Mouse (Mus musculus): ENCODE measurements around the gene Hcfc1r1. TPM values are rescaled to one million over a fixed set of nuclear protein-coding genes. Genes with fewer than 3 reads are reported as not detected.
A peak's percentile ranks its signal among the peaks of the same experiment; 100 is the strongest.

The Hcfc1r1 gene
- total RNA-seq, 2 experiments from 2014 or later: 6.3 to 11.0 TPM

DNA sequence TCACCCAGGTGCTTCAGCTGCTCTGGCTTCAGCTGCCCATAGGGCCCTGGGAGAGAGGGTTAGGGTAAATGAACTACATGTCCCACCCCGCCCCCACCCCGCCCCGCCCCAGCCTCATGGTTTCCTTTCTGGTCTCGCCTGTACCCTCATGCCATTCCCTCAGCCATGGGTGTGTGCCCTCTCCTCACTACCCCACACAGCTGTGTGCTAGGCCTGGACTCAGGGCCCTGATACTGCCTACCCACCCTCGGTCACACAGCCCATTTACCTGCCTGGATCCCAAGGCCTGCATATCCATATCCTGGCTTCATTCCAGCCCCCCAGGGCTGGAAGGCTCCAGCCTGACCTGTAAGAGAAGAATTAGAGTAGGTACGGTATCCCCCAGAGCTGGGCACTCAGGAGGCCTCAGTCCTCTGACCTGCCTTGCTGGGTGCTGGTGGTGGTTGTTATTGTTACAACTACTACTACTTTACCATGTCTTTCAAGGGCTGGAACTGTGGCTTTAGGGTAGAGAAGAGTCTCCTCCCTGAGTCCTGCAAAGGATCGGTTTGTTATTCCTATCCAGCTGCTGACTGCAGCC, 32.2 kb downstream of the Hcfc1r1 start:
- ATAC-seq (replicated peaks; ENCODE audit: low FRiP score, poor library complexity, severe bottlenecking): no peak

DNA sequence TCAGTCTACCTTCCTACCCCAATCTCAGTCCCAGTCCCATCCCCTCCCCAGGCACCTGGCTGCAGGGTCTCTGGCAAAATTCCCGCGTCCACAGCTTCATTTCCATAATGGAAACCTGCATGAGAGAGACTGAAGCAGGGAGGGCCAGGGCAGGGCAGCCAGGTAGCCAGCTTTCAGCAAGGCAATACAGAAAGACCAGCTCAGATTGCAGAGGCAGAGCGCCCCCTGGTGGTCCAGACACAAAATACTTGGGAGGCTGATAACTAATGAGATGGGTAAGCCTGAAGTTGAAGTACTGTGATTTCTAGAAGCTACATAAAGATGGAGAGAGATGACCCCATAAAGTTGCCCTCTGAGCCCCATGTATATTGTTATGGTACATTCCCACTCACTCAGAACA, 32.8 kb downstream of the Hcfc1r1 start:
- peak; percentile 74 for ATAC-seq (replicated peaks; ENCODE audit: low FRiP score, poor library complexity, severe bottlenecking)

DNA sequence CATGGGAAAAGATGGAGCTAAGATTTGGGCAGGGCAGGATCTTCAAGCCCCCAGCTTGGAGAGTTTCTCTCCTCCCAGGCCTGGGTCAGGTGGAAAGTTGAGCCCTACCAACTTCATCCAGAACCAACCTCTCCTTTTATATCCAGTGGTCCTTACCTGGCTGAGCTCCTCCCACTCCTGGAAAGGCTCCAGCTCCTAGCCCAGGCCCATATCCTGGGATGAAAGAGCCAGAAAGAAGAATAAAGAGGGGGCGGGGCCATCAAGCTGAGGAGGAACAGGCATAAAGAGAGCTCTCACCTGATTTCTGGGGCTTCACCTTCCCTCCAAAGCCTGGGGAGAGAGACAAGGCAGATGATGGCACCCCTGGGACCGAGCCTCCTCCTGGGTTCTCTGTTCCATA, 43.6 kb downstream of the Hcfc1r1 start:
- ATAC-seq (replicated peaks; ENCODE audit: low FRiP score, poor library complexity, severe bottlenecking): no peak

DNA sequence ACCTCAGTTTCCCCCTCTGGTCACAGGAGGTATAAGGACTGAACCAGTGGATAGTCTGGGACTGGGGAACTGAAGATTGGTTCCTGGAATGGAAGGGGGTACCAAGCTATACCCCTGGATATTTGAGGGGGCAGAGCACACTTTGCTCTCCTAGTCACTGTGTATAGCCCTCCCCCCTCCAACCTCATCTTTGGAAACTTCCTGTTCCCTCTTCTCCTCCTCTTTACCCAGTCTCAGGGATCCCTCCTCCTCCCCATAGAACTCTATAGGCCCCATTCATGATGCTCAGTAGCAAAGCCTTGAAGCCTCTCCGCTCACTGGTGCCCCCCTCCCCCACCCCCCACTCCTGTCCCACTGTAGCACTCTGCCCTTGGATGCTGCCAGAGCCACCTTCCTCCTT, 46.1 kb downstream of the Hcfc1r1 start:
- ATAC-seq (replicated peaks; ENCODE audit: low FRiP score, poor library complexity, severe bottlenecking): no peak

DNA sequence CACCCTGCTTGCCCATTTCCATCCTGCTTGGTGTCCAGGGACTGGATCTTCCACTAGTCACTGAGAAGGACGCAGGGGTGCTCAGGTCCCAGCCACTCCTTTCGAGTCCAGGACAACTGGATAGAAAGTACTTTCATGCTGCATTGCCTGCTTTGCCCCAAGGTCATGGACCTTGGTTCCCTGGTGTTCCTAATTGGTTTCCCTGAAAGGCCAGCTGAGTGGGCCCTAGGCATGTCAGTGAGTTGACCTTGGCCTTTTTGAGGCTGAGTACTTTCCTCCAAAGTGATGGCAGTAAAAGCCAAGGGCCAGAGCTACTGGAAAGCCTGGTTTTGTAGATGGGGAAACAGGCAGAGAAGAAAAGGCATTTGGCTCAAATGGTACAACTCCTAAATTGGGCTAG, 48.5 kb downstream of the Hcfc1r1 start:
- ATAC-seq (replicated peaks; ENCODE audit: low FRiP score, poor library complexity, severe bottlenecking): no peak

DNA sequence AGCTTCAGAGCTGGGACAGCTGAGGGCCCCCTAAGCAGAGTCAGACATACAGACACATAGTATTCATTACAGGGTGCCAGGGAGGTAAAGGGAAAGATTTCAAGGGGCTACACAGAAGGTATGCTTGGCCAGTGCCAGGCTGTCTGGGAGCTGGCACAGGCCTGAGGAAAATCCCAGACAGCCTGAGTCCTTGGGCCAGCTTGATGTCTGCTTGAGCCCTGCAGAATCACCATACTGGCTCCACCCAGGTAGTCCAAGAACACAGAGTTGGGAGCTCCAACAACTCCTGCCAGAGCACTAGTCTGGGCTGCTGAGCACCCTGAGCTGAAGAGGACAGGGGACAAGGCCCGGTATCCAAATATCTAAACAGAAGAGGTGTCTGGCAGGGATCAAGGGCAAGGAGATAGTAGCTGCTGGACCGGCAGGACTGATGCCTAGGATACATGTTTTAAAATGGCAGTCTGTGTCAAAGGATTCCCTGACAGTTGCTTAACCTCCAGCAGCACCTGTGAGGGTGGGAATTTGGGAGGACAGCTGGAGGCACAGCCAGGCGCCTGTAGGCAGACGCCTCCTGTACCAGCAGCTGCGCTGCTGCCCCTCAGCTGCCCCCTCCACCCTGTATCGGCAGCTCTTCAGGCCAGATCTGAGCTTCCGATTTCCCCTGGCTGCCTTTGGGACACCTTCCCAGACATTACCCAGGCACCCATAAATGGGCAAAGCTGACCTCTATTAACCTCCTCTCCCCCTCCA, 49.2 kb downstream of the Hcfc1r1 start, which contains the start of gene 1520401A03Rik:
Gene 1520401A03Rik (minus strand): TSS at position 408 of the 750 bp plus-strand sequence.
- no peak for ATAC-seq (replicated peaks; ENCODE audit: low FRiP score, poor library complexity, severe bottlenecking)

Other genes with a start within 250 kb of the Hcfc1r1 start
- gene Vmn2r117, start 193.9 kb upstream of the Hcfc1r1 start, total RNA-seq (2015; ENCODE audit: low replicate concordance): not detected in 2 replicates
- gene Vmn2r117, start 193.9 kb upstream of the Hcfc1r1 start, total RNA-seq (2017; ENCODE audit: low replicate concordance): not detected in 2 replicates
- gene Zfp213, start 109.4 kb upstream of the Hcfc1r1 start, total RNA-seq (2015; ENCODE audit: low replicate concordance): 2.2 and 3.4 TPM in 2 replicates
- 0.90 and 1.4 TPM in 2 replicates for gene Zfp213, start 109.4 kb upstream of the Hcfc1r1 start, total RNA-seq (2017; ENCODE audit: low replicate concordance)
- not detected in 2 replicates for gene Zfp13, start 74.1 kb upstream of the Hcfc1r1 start, total RNA-seq (2015; ENCODE audit: low replicate concordance)
- gene Zfp13, start 74.1 kb upstream of the Hcfc1r1 start, total RNA-seq (2017; ENCODE audit: low replicate concordance): not detected in 2 replicates
- not detected in 2 replicates for gene Zscan10, start 72.7 kb upstream of the Hcfc1r1 start, total RNA-seq (2015; ENCODE audit: low replicate concordance)
- gene Zscan10, start 72.7 kb upstream of the Hcfc1r1 start, total RNA-seq (2017; ENCODE audit: low replicate concordance): not detected in 2 replicates
- gene Mmp25, start 28.3 kb upstream of the Hcfc1r1 start, total RNA-seq (2015; ENCODE audit: low replicate concordance): 4.6 and 7.9 TPM in 2 replicates
- 1.3 and 1.5 TPM in 2 replicates for gene Mmp25, start 28.3 kb upstream of the Hcfc1r1 start, total RNA-seq (2017; ENCODE audit: low replicate concordance)
- not detected in 2 replicates for gene Bicdl2, start 13.1 kb upstream of the Hcfc1r1 start, total RNA-seq (2015; ENCODE audit: low replicate concordance)
- gene Bicdl2, start 13.1 kb upstream of the Hcfc1r1 start, total RNA-seq (2017; ENCODE audit: low replicate concordance): not detected in 2 replicates
- gene Thoc6, start 286 bp downstream of the Hcfc1r1 start, total RNA-seq (2015; ENCODE audit: low replicate concordance): 11.3 and 11.9 TPM in 2 replicates
- gene Thoc6, start 286 bp downstream of the Hcfc1r1 start, total RNA-seq (2017; ENCODE audit: low replicate concordance): 3.5 and 4.0 TPM in 2 replicates
- 5.0 TPM in 1 of 2 replicates, not detected in the other for gene Tnfrsf12a, start 3.9 kb downstream of the Hcfc1r1 start, total RNA-seq (2015; ENCODE audit: low replicate concordance)
- 6.1 TPM in 1 of 2 replicates, not detected in the other for gene Tnfrsf12a, start 3.9 kb downstream of the Hcfc1r1 start, total RNA-seq (2017; ENCODE audit: low replicate concordance)
- gene Cldn6, start 5.7 kb downstream of the Hcfc1r1 start, total RNA-seq (2015; ENCODE audit: low replicate concordance): not detected in 2 replicates
- gene Cldn6, start 5.7 kb downstream of the Hcfc1r1 start, total RNA-seq (2017; ENCODE audit: low replicate concordance): not detected in 2 replicates
- not detected in 2 replicates for gene Cldn9, start 10.4 kb downstream of the Hcfc1r1 start, total RNA-seq (2015; ENCODE audit: low replicate concordance)
- not detected in 2 replicates for gene Cldn9, start 10.4 kb downstream of the Hcfc1r1 start, total RNA-seq (2017; ENCODE audit: low replicate concordance)
- not detected in 2 replicates for gene 1520401A03Rik, start 49.2 kb downstream of the Hcfc1r1 start, total RNA-seq (2015; ENCODE audit: low replicate concordance)
- gene 1520401A03Rik, start 49.2 kb downstream of the Hcfc1r1 start, total RNA-seq (2017; ENCODE audit: low replicate concordance): not detected in 2 replicates
- 50.3 and 81.4 TPM in 2 replicates for gene Pkmyt1, start 52.7 kb downstream of the Hcfc1r1 start, total RNA-seq (2015; ENCODE audit: low replicate concordance)
- gene Pkmyt1, start 52.7 kb downstream of the Hcfc1r1 start, total RNA-seq (2017; ENCODE audit: low replicate concordance): 30.7 and 39.9 TPM in 2 replicates
- gene Paqr4, start 67.3 kb downstream of the Hcfc1r1 start, total RNA-seq (2015; ENCODE audit: low replicate concordance): 1.4 and 10.1 TPM in 2 replicates
- gene Paqr4, start 67.3 kb downstream of the Hcfc1r1 start, total RNA-seq (2017; ENCODE audit: low replicate concordance): 7.5 and 11.2 TPM in 2 replicates
- gene Kremen2, start 72.2 kb downstream of the Hcfc1r1 start, total RNA-seq (2015; ENCODE audit: low replicate concordance): not detected in 2 replicates
- gene Kremen2, start 72.2 kb downstream of the Hcfc1r1 start, total RNA-seq (2017; ENCODE audit: low replicate concordance): not detected in 2 replicates
- gene Flywch1, start 98.0 kb downstream of the Hcfc1r1 start, total RNA-seq (2015; ENCODE audit: low replicate concordance): 2.1 and 2.9 TPM in 2 replicates
- 3.4 and 14.2 TPM in 2 replicates for gene Flywch1, start 98.0 kb downstream of the Hcfc1r1 start, total RNA-seq (2017; ENCODE audit: low replicate concordance)
- not detected in 2 replicates for gene Flywch2, start 112.5 kb downstream of the Hcfc1r1 start, total RNA-seq (2015; ENCODE audit: low replicate concordance)
- gene Flywch2, start 112.5 kb downstream of the Hcfc1r1 start, total RNA-seq (2017; ENCODE audit: low replicate concordance): not detected in 2 replicates
- gene Srrm2, start 116.9 kb downstream of the Hcfc1r1 start, total RNA-seq (2015; ENCODE audit: low replicate concordance): 468 and 572 TPM in 2 replicates
- 294 and 325 TPM in 2 replicates for gene Srrm2, start 116.9 kb downstream of the Hcfc1r1 start, total RNA-seq (2017; ENCODE audit: low replicate concordance)
- gene Elob, start 155.5 kb downstream of the Hcfc1r1 start, total RNA-seq (2015; ENCODE audit: low replicate concordance): 137 and 167 TPM in 2 replicates
- 51.7 and 117 TPM in 2 replicates for gene Elob, start 155.5 kb downstream of the Hcfc1r1 start, total RNA-seq (2017; ENCODE audit: low replicate concordance)
- not detected in 2 replicates for gene Prss33, start 162.5 kb downstream of the Hcfc1r1 start, total RNA-seq (2015; ENCODE audit: low replicate concordance)
- gene Prss33, start 162.5 kb downstream of the Hcfc1r1 start, total RNA-seq (2017; ENCODE audit: low replicate concordance): not detected in 2 replicates
- gene Prss32, start 170.3 kb downstream of the Hcfc1r1 start, total RNA-seq (2015; ENCODE audit: low replicate concordance): not detected in 2 replicates
- not detected in 2 replicates for gene Prss32, start 170.3 kb downstream of the Hcfc1r1 start, total RNA-seq (2017; ENCODE audit: low replicate concordance)
- gene Prss41, start 170.6 kb downstream of the Hcfc1r1 start, total RNA-seq (2015; ENCODE audit: low replicate concordance): not detected in 2 replicates
- gene Prss41, start 170.6 kb downstream of the Hcfc1r1 start, total RNA-seq (2017; ENCODE audit: low replicate concordance): not detected in 2 replicates
- not detected in 2 replicates for gene Prss21, start 194.5 kb downstream of the Hcfc1r1 start, total RNA-seq (2015; ENCODE audit: low replicate concordance)
- not detected in 2 replicates for gene Prss21, start 194.5 kb downstream of the Hcfc1r1 start, total RNA-seq (2017; ENCODE audit: low replicate concordance)
- not detected in 2 replicates for gene Dcpp1, start 207.3 kb downstream of the Hcfc1r1 start, total RNA-seq (2015; ENCODE audit: low replicate concordance)
- gene Dcpp1, start 207.3 kb downstream of the Hcfc1r1 start, total RNA-seq (2017; ENCODE audit: low replicate concordance): not detected in 2 replicates
- not detected in 2 replicates for gene Dcpp2, start 207.3 kb downstream of the Hcfc1r1 start, total RNA-seq (2015; ENCODE audit: low replicate concordance)
- not detected in 2 replicates for gene Dcpp2, start 207.3 kb downstream of the Hcfc1r1 start, total RNA-seq (2017; ENCODE audit: low replicate concordance)
- not detected in 2 replicates for gene Dcpp3, start 243.9 kb downstream of the Hcfc1r1 start, total RNA-seq (2015; ENCODE audit: low replicate concordance)
- not detected in 2 replicates for gene Dcpp3, start 243.9 kb downstream of the Hcfc1r1 start, total RNA-seq (2017; ENCODE audit: low replicate concordance)

Data from erythroid progenitor cell, adult 5-6 weeks (primary cell).